Mouse (Mus musculus): Measurements from ENCODE around the gene Sema4f.

GRCm38 (mm10) chr6:82892540-82892939 is 47.0 kb downstream of the Sema4f start:
- TF ChIP-seq CTCF (IDR thresholded peaks at IDR 0.05; ENCODE audit: low read depth), result peak; percentile 37
- no peak for TF ChIP-seq EP300 (IDR thresholded peaks at IDR 0.05; ENCODE audit: low read depth)

Data from heart, postnatal 0 days (tissue).